Mouse (Mus musculus): ENCODE data around the gene Gdpd5.

The Gdpd5 gene

DNA sequence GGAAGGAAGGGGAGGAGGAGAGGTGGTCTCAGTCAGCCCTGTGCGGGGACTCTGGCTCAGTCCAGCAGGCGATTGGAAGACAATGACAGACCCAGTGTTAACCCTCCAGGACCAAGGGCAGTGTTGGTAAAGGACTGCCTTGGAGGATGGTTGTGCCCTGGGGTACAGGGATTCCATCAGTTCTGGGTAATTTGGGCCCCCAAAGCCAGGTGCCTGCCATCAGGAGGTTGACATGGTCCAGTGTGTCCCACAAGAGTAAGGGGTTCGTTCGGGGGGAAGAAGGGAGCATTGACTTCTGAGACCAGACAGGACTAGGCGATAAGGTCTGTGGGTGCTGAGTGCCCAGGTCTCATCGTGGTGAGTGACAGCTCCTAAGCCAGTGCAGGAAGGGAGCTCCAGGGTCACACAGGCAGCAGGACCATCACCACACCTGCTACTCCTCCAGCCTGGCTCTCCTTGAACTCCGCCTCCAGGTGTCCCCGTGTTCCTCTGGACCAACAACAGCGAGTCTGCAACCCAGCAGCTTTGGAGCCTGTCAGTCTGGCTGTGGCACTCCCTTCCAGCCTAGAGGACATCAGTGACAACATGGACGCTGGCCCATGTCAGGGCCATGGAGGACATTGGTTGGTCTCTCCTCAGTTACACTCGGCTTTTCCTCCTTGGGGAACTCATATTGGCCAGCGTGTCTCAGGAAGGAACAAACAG lies 23.0 kb downstream of the Gdpd5 start:
- no peak for DNase-seq (ENCODE audit: low read depth, low spot score)

DNA sequence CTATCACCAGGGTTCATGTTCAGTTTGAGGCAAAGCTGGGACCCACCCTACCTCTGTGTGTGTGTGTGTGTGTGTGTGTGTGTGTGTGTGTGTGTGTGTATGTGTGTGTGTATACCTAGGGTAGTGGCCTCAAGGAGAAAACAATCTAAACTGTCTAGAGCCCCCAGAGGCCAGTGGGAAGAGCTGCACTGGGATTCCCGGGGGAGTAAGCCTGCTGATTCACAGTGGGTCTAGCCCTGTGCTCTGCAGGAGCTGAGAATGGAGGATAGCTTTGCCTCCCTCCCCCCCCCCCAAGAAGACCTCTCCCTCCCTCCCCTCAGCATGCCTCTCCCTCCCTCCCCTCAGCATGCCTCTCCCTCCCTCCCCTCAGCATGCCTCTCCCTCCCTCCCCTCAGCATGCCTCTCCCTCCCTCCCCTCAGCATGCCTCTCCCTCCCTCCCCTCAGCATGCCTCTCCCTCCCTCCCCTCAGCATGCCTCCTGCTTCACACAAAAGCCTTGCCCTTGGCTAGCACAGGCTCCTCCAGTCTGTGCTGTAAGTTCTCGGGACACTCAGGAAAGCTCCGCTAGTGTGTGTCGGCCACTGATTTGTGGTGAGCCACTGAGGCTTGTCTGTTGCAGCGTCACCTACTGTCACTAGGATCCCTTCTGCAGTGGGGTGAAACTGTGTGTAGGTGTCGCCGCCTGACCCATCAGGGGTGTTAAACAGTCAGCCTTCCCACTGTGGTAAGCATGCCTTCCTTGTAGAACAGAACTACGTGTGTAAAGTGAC lies 24.4 kb downstream of the Gdpd5 start:
- no peak for DNase-seq (ENCODE audit: low read depth, low spot score)

- DNase-seq (ENCODE audit: low read depth, low spot score), result no peak
Measured at GRCm38 (mm10) chr7:99407598-99407997, 26.4 kb downstream of the Gdpd5 start.

DNA sequence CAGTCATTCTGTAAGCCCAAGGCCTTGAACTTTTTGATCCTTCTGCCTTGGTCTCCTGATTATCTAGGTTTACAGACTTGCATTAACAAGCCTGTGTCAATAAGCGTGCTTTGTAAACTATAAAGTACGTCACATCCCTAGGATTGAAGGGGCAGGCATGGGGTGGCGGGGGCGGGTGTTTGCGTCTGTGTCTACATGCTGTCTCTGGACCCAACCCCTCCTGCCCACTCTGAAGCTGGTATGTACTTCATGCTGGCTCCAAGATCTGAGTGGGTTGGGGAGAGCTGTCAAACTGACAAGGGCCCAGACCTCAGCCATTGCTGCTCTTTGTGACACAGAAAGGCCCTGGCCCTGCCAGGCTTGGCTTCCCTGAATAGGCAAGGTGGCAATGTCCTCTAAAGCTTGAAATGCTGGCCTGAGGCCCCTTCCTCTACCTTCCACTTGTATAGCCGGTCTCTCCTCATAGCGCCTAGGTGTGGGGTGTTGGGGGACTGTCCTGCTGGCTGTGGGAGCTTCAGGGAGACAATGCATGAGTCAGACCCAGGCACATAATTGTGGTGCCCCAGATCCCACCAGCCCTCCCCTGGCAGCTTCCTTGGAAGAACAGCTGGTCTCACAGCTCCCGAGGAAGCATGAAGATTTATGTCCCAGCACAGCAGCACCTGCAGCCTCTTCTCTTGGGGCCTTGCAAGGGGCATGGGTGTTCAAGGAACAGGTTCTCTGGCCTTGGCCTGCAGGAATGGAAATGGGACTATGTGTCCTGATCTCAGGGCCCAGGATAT lies 28.4 kb downstream of the Gdpd5 start:
- no peak for DNase-seq (ENCODE audit: low read depth, low spot score)

- no peak for DNase-seq (ENCODE audit: low read depth, low spot score)
Measured at GRCm38 (mm10) chr7:99410315-99410714, 29.1 kb downstream of the Gdpd5 start.

DNA sequence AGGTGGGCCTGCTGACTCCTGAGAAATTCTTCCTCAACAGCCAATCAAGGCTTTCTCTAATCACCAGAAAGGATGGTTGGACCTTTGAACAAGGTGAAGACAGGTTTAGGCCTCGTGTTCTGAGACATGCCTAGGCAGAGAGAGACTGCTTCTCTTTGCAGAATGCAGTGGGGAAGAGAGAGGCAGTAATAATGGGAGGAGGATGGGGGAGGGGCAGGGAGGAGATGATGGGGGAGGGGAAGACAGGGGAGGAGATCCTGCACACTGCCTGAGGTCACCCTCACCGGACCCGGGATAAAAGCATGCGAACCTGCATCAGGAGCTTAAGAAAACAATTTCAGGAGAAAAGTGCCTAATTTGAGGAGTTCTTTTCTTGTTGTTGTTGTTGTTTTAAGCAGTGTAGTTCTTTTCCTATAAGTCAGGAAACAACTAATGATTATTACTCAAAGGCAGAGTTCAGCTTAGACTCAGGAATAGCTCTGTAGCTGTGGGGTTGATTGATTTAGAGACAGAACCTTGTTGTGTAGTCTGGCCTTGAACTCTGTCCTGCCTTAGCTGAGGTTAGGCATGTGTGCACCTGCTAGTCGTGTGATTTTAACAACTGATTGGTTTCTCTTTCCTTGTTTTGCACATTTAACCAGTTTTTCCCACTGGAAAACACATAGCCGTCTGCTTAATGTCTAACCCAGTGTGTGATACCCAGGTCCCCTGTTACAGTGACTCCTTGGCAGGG lies 30.0 kb downstream of the Gdpd5 start:
- DNase-seq (ENCODE audit: low read depth, low spot score), result no peak

GRCm38 (mm10) chr7:99415045-99415444 lies 33.8 kb downstream of the Gdpd5 start:
- DNase-seq (ENCODE audit: low read depth, low spot score), result no peak

GRCm38 (mm10) chr7:99419311-99419710 lies 38.1 kb downstream of the Gdpd5 start:
- DNase-seq (ENCODE audit: low read depth, low spot score), result no peak

DNA sequence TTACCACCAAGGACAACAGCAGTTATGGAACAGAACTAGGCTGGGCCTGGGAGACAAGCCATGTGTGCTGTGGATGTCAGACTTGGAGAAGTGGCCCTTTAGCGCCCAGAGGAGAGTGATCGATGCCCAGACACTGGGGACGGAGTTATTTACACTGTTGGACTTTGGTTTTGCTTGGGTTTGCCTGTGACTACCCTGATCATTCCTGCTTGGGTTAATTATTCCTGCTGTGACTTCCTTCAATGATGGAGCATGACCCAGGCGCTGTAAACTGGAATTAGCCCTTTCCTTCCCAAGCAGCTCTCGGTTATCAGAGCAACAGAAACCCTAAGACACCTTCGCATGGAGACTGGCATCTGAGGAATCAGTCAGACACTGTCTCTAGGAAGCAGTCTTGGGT lies 39.8 kb downstream of the Gdpd5 start:
- DNase-seq (ENCODE audit: low read depth, low spot score), result no peak

DNA sequence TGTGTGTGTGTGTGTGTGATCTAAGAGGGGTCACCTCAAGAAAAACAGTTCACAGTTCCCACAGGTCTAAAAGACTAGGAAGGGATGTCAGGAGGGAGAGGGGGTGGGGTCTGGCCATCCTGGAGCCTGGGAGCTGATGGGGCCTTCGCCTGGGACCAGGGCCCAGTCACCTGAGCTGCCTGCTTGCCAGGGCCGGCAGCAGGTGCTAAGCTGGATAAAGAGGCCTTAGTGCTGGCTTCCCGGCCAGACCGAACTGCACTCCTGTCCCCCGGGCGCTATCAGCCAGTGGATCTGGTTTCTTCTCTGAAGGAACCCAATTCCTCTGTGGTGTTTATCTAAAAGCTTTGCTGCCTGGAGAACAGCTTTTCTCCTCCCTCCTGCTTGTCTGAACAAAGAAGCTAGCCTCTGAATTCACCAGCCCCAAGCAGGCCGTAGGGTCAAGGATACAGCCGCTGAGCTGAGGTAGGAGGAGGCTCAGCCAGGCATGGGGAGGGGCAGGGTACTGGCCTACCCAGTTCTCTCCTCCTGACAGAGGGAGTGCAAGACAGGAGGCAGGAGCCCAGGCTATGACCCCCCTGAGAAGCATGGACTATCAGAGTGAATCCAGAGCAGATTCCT lies 43.4 kb downstream of the Gdpd5 start:
- no peak for DNase-seq (ENCODE audit: low read depth, low spot score)

DNA sequence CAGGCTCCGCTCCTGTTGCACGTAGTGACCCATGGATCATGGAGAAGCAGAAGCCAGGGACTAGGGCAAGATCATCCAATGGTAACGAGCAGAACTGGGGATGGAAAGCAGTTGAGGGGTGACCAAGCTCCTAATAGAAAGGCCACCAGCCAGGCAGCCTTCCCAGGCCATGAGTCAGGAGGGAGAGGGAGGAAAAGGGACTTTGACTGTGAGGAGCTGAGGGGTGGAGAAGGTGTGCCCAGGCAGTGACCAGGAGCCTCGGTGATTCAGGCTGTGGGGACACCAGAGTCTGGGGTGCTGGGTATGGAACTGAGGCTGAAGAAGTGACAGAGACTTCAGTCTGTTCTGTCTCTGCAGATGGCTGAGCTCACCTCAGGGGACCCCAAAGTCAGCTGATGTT lies 44.5 kb downstream of the Gdpd5 start:
- DNase-seq (ENCODE audit: low read depth, low spot score), result no peak

GRCm38 (mm10) chr7:99427031-99427430 lies 45.8 kb downstream of the Gdpd5 start:
- DNase-seq (ENCODE audit: low read depth, low spot score), result no peak

DNA sequence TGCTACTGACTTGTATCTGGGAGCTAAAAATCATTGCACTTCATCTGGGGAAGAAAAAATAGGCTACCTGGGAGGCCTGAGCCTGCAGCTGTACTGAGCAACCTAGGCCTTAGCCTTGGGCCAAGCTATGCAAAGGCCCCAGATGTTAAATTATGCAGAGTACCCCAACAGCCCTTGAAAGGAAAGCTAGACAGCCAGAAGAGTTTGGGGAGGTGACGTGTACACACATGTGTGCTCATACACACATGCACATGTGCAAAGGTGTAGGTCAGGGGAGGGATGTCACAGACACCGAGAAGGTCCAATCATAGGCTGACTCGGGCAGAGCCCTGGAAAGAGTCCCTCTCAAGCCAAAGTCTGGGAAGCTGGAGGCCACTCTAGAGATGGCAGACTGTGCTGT lies 46.8 kb downstream of the Gdpd5 start:
- no peak for DNase-seq (ENCODE audit: low read depth, low spot score)

DNA sequence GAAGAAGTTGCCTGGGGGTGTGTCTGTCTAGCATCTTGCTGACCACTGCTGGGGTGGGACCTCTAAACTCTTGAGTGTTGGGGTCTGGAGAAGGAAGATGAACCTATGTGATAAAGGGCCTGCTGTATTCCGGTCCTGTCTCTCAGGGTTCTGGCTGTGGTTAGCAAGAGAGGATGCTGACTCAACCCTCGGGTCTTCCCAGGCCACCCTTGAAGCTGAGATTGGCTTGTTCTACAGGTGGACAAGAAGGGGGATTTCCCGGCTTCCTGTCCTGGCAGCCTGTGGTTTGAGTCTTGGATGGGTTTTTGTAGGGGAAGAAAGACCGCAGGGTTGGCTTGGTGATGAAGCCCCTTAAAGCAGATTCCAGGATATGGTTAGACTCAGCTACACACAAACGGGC lies 47.6 kb downstream of the Gdpd5 start:
- DNase-seq (ENCODE audit: low read depth, low spot score), result no peak

DNA sequence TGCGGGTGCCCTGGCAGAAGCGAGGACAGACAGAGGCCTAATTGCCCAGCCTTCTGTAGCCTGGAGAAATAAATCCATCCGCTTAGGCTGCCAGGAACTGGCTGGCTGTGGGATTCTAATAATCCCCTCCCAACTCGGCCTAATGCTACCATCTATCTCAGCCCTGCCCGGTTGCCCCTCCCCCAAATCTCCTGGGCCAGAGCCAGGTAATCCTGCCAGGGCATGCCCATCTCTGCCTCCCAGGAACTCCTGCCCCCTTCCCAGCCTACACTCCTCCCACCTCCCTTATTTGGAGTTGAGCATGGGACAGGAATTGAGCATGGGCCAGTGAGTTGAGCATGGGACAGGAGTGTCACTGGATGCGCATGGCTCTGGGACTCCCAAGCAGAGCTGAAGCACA lies 48.6 kb downstream of the Gdpd5 start:
- no peak for DNase-seq (ENCODE audit: low read depth, low spot score)

- DNase-seq (ENCODE audit: low read depth, low spot score), result no peak
Measured at GRCm38 (mm10) chr7:99430246-99430645, 49.0 kb downstream of the Gdpd5 start.

DNA sequence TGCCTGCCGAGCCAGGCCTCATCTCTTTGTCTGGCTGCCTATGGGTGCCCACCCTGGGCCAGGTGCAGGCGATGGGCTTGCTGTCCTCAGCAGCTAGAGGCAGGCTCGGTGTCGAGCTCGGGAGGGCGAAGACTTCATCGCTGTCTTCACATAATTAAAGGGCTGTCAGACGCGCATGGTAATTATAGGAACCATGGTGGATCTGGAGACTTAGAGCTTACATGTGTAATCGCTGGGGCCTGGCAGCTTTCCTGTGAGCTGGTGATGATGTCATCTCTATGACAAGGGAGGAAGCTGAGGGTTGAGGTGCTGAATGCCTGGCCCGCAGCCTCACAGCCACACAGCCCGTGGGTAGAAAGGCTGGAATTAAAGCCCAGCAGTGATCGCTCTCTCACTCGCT lies 51.0 kb downstream of the Gdpd5 start:
- no peak for DNase-seq (ENCODE audit: low read depth, low spot score)

- DNase-seq (ENCODE audit: low read depth, low spot score), result no peak
Measured at GRCm38 (mm10) chr7:99432863-99433262, 51.6 kb downstream of the Gdpd5 start.

DNA sequence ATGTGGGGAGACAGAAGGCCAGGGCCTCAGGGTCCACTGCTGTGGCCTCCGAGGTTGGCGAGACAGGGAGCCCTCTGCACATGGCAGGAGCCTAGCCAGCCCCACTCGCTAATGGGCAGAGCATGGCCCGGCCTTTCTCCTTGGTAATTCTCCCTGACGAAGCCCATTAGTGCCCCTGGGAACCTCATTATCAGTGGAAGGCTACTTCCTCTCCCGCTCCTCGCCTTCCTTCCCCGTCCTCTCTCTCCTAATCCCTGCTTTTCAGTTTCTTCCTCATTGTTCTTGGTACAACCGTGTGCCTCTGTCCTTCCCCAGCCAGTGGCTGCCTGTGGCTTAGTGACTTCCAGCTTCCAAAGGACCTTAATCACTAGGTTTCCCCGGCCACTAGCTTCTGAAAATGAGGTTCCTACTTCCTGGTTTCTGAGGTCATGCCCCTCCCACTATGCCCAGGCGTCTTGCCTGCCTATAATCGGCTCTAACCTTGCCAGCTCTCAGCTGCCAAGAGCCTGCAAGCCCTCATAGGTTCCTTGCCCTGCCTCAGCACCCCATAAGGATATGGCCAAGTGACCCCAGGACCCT lies 53.5 kb downstream of the Gdpd5 start:
- no peak for DNase-seq (ENCODE audit: low read depth, low spot score)

DNA sequence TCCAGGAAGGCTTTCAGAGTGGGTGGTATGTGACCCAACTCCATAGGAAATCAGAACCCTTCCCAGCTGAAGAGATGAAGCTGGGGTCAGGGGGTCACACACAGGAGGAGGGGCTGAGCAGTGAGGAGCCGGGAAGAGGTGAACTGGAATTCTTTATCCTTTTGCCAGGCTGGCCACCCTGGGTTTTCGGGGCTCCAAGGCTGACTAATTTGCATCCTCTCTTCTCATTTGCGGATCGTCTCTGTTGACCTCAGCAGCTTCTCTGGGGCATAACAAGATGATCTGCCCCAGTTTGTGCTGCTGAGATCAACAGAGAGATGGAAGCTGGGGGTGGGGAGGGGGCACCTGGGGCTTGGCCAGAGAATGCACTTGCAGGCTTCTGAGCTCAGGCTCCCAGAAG lies 55.3 kb downstream of the Gdpd5 start:
- no peak for DNase-seq (ENCODE audit: low read depth, low spot score)

- no peak for DNase-seq (ENCODE audit: low read depth, low spot score)
Measured at GRCm38 (mm10) chr7:99438881-99439280, 57.7 kb downstream of the Gdpd5 start.
